Mouse (Mus musculus): ENCODE measurements at regions not wholly inside any gene's neighbourhood (a gene's known extent, or its start where the extent isn't known, plus 50 kb on each side); places are given as distances from the start of the nearest gene placed in this dataset.

- no peak for DNase-seq (ENCODE audit: low read depth, low spot score)
Observed at GRCm38 (mm10) chr3:157710790-157711381, 144.2 kb downstream of the Ptger3 start.

- no peak for DNase-seq (ENCODE audit: low read depth, low spot score)
Observed at GRCm38 (mm10) chr3:157699961-157700360, 133.3 kb downstream of the Ptger3 start.

- DNase-seq (ENCODE audit: low read depth, low spot score), result no peak
Observed at GRCm38 (mm10) chr3:157698529-157698928, 131.8 kb downstream of the Ptger3 start.

DNA sequence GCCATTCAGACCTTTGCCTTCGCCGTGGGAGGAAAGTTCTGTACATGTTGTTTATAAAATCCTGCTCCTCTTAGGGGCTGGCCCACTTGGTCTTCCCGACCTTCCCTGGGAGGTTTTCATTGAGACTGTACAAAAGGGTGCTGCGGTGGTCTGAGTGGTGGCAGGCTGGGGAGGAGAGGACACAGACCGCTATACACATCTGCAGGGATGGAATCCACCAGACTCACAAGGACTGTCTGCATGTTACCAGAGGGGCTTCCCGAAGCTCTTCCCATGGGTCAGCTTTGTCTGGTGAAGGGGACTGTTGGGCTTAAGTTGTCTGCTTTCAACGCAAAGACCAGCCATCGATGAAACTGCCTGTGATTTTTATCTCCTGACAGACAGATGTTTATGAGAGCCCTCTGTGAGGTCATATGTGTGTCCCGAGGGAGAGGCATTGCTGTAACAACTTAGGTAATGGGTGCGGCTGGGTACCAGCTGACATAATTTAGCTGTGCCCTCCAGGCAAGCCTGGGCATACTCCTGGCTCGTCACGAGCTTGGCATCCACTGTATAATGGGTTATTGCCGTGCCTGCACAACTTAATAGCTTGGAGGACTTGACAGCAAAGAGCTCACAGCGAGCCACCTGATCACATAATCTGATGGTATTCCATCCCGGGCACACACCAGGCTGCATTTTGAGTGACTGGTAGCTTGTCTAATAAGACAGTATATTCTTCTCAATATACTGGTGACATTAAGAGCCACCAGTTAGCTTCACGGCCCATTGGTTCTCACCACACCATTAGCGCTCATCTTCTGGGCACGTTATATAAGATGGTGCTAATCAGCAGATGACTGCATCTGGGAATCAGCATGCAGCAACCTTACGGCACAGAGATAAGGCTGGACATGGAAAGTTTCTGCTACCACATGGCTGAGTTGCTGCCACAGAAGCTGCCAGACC is 128.7 kb downstream of the Ptger3 start:
- no peak for DNase-seq (ENCODE audit: low read depth, low spot score)

All from 3T3-L1 (cell line).